Mouse (Mus musculus) yolk sac, embryonic 10.5 days (tissue): Measurements from ENCODE around the gene Tmem87b.
A peak's percentile ranks its signal among the peaks of the same experiment; 100 is the strongest.

ENCODE experiments used
- DNase-seq: peaks from one replicate; pipeline ENCODE4 v3.0.0-alpha.2; 2017; ENCODE audit warnings: low spot score

Gene Tmem87b

GRCm38 (mm10) chr2:128817786-128818681 is at the start of gene Tmem87b:
Tmem87b (plus strand) TSS chr2:128818118.
- peak; percentile 97 for DNase-seq

- peak; percentile 43 for DNase-seq
These were observed 49.2 kb upstream of the Tmem87b start for GRCm38 (mm10) chr2:128768545-128769247.

GRCm38 (mm10) chr2:128770557-128770956 is 47.4 kb upstream of the Tmem87b start:
- DNase-seq: no peak

GRCm38 (mm10) chr2:128771048-128771447 is 46.9 kb upstream of the Tmem87b start:
- DNase-seq: no peak

GRCm38 (mm10) chr2:128771750-128772338 is 46.1 kb upstream of the Tmem87b start:
- DNase-seq: no peak

GRCm38 (mm10) chr2:128782231-128782630 is 35.7 kb upstream of the Tmem87b start:
- DNase-seq: no peak

- DNase-seq: no peak
These were observed 34.1 kb upstream of the Tmem87b start for GRCm38 (mm10) chr2:128783660-128784345.

GRCm38 (mm10) chr2:128784814-128785213 is 33.1 kb upstream of the Tmem87b start:
- DNase-seq: no peak

GRCm38 (mm10) chr2:128786341-128786740 is 31.6 kb upstream of the Tmem87b start:
- no peak for DNase-seq

GRCm38 (mm10) chr2:128786795-128787194 is 31.1 kb upstream of the Tmem87b start:
- no peak for DNase-seq

- DNase-seq: no peak
These were observed 30.1 kb upstream of the Tmem87b start for GRCm38 (mm10) chr2:128787805-128788204.

- DNase-seq: no peak
These were observed 26.9 kb upstream of the Tmem87b start for GRCm38 (mm10) chr2:128790875-128791614.

GRCm38 (mm10) chr2:128793958-128794357 is 24.0 kb upstream of the Tmem87b start:
- DNase-seq: no peak

- DNase-seq: no peak
These were observed 21.5 kb upstream of the Tmem87b start for GRCm38 (mm10) chr2:128796463-128796862.

- DNase-seq: no peak
These were observed 14.5 kb upstream of the Tmem87b start for GRCm38 (mm10) chr2:128803441-128803840.

GRCm38 (mm10) chr2:128805341-128805740 is 12.6 kb upstream of the Tmem87b start:
- DNase-seq: no peak

- peak; percentile 68 for DNase-seq
These were observed 11.4 kb upstream of the Tmem87b start for GRCm38 (mm10) chr2:128806561-128806960.

- peak; percentile 47 for DNase-seq
These were observed 5.2 kb upstream of the Tmem87b start for GRCm38 (mm10) chr2:128812761-128813160.

GRCm38 (mm10) chr2:128816311-128816710 is 1.6 kb upstream of the Tmem87b start:
- DNase-seq: no peak

- DNase-seq: no peak
These were observed 1.0 kb upstream of the Tmem87b start for GRCm38 (mm10) chr2:128816916-128817315.

GRCm38 (mm10) chr2:128817387-128817785 is 532 bp upstream of the Tmem87b start:
- DNase-seq: no peak
